Mouse (Mus musculus) cerebellum, adult 2 months (tissue): Measurements from ENCODE around the gene Spsb3.

Experiments
- CTCF ChIP-seq: fragments of 200-500 bp; IDR thresholded peaks from 2 replicates; pipeline ENCODE4 v1.5.1; 2011; ENCODE audit warnings: low read depth, mild to moderate bottlenecking, control low read depth, low read length, moderate library complexity, borderline replicate concordance; ENCODE audit not compliant: insufficient read depth
- POLR2A ChIP-seq: fragments of 200-500 bp; IDR thresholded peaks from 2 replicates; pipeline ENCODE4 v1.6.1; 2011; ENCODE audit warnings: low read length, control low read depth, borderline replicate concordance; ENCODE audit not compliant: insufficient read depth

DNA sequence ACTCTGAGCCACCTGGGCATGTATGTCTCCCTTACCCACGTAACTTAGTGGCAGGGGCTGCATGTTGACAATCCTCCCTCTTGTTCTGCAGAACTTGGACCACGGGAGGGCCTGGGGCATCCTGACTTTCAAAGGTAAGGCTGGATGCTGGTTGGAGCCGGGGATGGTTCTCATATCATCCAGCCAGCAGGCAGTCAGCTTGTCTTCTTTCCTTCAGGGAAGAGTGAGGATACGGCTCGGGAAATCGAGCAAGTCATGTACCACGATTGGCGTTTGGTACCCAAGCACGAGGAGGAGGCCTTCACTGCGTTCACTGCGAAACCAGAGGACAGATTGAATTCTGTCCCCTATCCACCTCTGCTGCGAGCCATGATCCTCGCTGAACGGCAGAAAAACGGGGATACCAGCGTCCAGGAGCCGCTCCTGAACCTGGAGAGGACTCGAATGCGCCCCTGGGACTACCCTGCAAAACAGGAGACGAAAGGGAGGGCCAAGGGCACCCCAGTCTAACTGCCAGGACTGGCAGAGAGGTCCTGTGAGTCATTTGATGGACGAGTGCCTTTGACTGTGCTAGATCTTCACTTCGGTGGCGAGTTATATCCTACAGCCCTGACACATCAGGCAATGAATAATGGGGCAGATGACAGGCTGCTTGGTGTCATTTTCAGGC lies 9.3 kb downstream of the Spsb3 start:
- TF ChIP-seq POLR2A (no peak), CTCF (no peak)
